Mouse (Mus musculus) c-Kit-positive CD71-positive TER-119-positive erythroid progenitor cells, embryonic 14.5 days (primary cell): ENCODE results near the gene Tex37.

Source experiments
- DNase-seq: peaks from one replicate; pipeline ENCODE4 v3.0.0-alpha.2; 2013; ENCODE audit warnings: low spot score

The Tex37 gene

DNA sequence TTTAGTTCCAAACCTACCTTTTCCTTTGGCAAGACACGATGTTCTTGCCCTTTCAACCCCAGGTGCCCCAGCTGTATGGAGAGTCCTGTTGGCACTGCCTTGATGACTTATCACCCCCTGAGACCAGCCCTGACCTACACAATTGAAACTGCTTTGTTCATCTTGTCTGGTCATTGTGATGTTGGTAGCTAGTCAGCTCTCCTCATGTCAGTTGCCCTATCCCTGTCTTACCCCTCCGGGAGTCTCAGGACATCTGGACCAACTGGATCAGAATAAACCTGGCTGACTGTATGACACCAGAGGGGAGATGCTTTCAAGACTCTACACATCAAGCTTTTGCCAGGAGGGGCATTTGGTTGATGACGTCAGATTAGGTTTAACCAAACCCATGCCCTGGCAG is at the start of gene Tex37:
TSS of gene Tex37 (minus strand) at position 101 of the 400 bp plus-strand sequence.
- no peak for DNase-seq

DNA sequence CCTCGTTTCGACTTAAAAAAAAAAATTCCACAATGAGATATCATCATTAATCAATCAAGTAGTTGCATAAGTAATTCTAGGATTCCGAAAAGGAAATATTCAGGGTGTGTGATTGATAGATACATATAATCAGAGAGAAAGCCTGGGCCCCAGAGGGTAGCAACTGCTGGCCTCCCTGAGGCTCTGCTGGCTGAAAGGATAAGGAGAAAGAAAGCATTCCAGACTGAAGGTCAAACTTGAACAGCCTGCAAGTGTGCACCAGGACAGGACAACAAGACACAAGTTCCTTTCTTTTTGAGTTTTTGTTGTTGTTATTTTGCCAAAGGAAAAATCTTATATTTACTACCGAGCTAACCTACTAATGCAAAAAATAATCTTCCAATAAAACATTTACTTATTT is 49.6 kb upstream of the Tex37 start:
- DNase-seq, result no peak

DNA sequence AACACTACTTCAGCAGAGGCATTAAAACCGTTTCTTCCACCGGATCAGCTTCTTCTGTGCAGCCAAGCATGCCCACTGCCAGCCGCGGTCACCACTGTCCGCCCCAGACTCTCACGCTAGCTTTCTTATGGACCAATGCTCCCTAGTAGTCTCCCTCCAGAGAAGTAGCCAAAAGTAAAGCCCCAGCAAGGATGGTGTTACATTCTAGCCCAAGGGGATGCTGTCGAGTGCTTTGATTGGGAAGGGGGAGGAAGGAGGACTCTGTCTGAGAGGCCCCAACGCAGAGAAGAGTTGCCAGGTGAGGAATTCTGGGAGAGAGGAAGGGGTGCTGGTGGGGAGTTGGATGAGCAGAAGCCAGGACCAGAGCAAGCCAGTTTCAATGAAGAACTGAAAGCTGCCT is 48.7 kb upstream of the Tex37 start:
- DNase-seq, result no peak

DNA sequence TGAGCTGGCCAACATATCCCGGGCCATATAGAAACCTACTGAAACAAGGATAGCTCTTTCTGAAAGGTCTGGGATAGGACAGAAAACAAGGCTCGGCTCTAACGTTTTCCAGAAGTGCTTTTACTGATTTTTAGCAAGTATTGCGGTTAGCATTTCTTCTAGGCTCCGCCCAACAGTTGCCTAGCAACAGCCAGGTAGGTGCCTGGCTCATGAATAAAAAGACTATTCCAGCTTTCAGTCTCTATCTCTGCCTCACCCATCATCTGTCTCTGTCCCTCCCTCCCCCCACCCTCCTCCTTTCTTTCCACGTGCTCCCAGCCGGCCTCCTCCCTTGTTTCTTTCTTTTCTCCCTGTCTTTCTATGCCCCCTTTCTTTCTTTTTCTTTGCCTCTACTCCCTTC is 47.0 kb upstream of the Tex37 start:
- DNase-seq, result no peak

DNA sequence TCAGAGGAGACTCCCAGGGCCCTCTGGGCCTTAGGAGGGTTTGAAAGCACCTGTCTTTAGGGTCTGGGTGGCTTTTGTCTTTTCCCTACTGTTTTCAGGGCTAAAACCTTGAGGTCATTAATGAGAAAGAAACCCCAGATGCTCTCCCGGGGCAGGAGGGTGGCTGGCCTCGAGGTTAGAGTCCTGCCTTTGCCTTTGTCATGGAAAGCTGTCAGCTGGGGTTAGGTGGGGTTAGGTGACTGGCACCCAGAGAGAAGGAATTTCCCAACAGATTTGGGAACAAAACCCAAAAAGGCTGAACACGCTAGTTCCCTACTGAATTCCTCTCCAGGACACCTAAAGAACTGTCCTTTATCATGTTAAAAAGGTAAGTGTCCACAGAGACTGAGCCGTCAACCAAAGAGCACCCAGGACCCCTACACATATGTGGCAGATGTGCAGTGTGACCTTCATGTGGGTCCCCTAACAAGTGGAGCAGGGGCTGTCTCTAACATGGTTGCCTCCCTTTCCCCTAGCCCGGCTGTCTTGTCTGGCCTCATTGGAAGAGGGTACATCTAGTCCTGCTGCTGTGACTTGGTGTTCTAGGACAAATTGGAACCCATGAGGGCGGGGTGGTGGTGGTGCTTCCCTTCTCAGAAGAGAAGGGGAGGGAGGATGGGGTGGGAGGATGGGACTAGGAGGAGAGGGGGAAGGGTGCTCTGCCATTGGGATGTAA is 45.5 kb upstream of the Tex37 start:
- DNase-seq, result no peak

DNA sequence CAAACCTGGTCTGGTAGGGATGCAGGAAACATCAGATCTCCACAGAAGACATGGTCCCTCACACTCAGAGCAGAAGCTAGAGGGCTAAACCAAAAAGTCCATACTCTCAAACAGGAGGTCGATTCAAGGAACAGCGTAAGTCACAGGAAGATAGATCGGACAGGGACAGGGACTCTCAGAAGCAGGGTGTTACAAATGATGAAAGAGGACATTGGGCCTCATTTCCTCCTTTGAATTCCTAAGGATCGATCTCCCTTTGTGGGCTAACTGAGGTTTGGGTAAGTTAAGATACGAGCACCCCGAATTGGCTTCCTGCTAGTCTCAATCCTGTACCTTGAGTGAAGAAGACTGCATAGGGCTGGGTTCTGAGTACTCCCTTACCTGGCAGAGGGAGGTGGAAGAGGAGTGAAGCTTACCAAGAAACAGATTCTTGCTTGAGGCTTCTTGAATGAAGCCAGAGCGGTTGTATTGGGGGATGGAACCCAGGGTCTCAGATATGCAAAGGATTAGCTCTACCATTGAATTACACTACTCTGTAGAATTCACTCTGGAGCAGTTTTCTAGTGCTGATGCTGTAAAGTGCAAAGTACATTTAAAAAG is 38.7 kb upstream of the Tex37 start:
- DNase-seq, result no peak

DNA sequence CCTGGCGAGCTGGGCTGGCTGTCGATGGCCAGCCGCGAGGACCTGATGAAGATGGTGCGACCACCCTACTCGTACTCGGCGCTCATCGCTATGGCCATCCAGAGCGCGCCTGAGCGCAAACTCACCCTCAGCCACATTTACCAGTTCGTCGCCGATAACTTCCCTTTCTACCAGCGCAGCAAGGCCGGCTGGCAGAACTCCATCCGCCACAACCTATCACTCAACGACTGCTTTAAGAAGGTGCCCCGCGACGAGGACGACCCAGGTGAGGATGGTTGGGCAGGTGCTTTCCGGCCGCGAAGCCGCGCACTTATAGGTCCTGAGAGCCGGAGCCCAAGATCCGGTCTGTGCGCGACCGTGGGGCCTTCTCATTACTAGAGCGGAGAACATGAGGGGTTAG is 38.2 kb upstream of the Tex37 start:
- no peak for DNase-seq

DNA sequence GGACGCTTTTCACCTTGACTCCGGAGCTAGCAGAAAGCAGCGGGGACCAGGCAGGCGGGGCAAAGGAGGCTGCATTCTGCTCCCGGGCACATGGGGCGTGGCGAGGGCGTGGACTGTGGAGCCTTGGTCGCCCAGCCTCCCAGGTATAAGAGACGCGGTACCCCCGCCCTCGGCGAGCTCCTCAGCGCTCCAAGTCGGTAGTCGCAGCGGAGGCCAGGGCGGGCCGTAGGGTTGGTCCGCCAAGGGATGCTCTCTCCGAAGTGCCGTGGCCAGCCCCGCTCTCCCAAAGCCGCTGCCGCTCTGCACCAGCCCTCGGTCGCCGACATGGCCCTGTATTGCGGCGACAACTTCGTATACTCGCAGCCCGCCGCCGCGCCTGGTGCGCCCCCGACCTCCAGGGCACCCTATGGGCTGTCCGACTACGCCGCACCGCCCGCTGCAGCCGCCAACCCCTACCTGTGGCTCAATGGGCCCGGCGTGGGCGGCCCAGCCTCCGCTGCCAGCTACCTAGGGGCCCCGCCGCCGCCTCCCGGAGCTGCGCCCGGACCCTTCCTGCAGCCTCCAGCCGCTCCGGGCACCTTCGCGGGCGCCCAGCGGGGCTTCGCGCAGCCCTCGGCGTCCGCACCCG is 37.7 kb upstream of the Tex37 start, which contains the start of gene Foxi3:
TSS of gene Foxi3 (plus strand) at position 247 of the 628 bp plus-strand sequence.
- peak; percentile 5 for DNase-seq

DNA sequence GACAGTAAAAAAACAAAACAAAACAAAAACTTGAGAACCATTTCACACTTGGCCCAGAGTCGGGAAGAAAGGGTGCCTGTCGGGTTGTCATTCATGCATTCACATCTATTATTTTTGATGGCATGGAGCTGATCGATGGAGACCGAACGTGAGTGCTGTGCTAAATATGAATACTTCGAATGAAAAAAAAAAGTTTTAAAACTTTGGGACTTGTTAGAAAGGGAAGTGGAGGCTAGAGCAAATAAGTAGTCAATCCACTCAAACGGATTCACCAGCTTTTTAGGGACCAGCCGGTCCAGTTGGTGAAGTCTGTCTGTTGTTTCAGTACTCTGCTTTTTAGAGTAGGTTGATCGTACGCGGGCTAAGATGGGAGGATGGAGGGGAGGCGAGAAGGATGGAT is 37.1 kb upstream of the Tex37 start:
- no peak for DNase-seq

DNA sequence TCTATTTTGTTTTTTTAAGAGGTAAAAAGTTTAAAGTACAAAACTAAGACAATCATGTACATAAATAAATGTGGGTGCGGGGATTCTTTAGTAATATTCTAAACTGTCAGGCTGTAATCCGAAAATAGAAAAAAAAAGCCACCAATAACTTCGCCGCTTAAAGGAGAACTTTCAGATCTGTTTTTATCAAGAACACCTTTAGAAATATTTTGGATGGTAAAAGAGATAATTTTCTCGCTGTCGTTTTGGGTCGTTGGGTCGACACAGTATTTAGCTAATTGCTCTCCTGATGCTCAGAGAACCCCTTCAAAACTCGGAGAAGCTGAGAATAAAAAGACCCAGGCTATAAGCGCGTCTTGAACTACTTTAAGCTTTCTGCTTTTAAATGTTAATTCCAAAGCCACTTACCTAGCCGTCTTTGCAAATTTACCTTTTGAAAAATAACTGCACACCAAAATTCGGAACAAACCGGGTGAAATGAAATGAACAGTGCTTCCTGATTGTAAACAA is 36.6 kb upstream of the Tex37 start:
- no peak for DNase-seq

DNA sequence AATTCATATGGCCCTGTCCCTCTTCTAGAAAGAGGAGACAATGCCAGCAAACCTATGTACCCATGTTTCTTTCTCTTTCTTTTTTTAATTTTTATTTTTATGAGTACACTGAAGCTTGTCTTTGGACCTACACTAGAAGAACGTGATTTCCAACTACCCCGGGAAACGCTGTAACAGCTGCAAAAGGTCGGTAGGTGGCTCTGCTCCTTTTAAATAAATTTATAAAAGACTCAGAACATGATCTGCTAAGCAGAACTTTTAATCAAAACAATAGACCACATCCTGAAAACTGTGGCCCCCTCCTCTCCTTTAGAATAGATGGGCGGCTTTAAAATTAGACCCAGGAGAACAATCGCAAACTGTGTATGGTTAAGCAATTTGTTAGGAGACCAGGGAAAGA is 35.3 kb upstream of the Tex37 start:
- DNase-seq, result no peak

DNA sequence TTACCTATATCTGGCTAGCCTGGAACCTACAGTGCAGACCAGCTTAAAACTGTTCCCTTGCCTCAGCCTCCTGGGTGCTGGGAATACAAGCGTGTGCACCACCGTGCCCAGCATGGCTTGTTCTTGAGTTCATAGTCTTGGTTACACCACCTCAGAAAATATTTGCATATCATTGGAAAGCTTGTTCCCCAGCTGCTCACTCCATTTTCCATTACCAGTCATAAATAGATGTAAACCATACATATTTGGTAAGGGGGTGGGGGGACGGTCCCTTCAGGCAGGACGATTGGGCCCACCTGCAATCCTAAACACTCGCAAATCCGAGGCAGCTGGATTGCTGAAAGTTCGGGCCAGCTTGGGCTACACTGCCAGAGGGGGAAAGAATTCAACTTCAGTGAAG is 34.5 kb upstream of the Tex37 start:
- no peak for DNase-seq

DNA sequence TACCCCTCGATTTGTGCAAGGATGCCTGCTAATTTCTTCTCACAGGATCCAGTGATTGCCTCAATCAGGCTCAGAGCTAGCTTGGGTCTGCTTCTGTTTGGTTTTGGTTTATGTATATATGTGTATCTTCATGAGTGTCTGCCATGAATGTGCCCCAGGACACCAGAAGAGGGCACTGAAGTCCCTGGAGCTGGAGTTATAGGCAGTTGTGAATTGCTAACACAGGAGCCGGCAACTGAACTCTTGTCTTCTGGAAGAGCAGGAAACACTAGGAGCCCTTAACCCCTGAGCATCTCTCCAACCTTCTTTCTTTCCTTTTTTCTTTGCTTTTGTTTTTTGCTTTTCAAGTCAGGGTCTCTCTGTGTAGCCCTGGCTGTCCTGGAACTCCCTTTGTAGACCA is 13.1 kb upstream of the Tex37 start:
- DNase-seq, result no peak

DNA sequence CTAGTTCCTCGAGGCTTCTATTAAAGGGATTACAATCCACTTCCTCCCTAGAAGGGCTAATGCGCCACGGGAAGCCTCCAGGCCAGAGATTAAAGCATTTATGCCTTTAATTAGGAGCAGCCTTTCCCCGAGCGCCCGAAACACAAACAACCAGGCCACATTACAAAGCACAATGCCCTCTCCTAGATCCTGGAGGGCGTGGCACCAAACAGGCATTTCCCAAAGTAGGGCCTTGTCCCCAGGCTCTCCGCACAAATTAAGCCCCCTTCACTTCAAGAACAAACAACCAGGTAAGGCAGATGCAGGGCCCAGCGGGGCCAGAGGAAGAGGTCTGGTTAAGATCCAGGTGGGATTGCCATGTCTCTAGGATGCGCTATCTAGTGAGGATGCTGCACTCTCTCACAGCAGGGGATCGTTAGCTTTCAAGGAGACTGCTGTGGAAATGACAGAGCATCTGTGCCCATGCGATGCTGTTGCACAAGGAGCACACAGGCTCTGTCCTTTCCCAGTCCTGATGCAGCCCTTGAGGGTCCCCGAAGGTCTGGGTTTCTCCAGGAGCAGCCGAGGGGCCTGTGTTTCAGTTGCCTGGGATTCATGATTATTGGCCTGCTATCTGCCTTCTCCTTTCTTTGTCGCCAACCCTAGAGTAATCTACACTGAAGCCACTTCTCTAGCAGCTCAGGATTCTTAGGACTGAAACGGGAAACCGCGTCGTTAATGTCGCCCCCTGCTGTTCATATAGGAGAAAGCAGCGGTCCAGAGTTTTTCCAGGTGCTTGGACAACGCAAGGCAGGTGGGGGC is 2.7 kb upstream of the Tex37 start:
- peak; percentile 22 for DNase-seq

DNA sequence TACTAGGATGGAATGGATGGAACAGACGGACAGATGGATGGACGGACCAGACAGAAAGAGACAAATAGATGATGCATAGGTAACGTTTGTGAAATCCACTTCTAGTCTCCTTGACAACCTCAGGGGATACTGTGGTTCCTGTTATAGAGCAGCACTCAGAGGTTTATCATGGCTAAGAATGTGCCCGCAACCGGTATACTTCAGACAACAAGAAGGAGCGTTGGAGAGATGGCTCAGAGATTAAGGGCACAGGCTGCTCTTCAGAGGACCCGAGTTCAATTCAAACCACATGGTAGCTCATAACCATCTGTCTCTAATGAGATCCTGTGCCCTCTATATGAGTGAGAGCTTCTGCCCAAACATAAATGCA is 6.3 kb downstream of the Tex37 start:
- DNase-seq, result no peak

DNA sequence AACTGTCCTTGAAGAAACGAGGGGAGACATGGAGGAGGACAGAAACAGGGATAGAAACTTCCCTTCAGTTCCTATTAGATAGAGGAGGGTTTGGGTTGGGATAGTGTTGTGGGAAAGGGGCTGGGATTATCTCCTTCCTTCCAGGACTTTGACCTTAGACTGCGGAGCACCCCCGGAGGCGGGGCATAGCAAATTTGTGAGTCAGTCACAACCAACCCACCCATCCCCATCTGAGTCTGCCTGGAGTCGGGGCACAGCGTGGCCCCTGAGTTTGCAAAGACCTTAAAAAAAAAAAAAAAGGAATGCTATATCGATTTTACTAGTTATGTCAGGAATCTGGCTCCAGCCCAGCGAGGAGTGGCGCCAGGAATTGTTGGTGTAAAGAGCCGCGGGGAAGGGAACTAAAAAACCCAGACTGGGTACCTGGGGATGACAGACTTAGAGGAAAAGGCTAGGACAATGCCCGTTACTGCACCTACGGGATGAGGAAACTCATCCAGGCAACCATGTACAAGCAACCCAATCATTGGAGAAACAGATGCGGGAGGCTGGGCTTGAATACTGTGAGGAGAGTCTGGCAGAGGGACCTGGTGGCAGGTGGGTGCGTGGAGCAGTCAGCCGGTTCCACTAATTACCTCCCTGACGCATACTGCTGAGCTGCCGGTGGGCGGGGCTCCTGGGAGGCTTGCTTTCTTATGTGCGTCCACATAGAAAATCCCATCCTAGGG is 6.9 kb downstream of the Tex37 start:
- DNase-seq, result no peak

DNA sequence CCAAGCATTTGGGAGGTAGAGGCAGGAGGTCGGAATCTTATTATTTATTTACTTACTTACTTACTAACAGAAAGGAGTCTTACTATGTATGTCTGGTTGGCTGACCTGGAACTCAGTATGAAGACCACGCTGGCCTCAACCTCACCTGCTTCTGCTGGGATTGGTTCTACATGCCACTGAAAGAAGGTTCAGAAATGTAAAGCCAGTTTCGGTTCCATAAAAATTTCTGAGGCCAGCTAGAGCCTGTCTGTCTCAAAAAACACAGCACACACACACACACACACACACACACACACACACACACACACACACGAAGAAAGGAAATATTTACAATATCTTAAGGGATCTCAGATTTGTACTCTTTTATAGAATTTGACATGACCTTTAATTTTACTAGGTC is 8.4 kb downstream of the Tex37 start:
- no peak for DNase-seq

DNA sequence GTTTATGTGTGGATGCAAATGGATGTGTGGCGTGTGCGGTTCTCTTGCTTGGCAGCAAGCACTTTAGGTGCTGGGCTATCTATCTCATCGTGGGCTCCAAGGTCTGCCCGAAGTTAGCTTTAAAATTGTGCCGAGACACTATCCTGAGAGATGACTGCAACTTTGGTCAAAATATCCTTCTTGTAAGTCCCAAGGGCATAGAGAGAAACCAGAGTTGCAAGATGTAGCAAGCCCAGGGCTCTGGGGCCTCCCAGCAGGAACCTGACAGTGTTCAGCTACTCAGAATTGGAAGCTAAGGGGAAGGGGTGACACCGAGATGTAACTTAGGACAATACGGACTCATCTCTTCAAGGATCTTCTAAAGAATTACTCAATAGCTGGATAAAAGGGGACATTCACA is 9.2 kb downstream of the Tex37 start:
- DNase-seq, result no peak

DNA sequence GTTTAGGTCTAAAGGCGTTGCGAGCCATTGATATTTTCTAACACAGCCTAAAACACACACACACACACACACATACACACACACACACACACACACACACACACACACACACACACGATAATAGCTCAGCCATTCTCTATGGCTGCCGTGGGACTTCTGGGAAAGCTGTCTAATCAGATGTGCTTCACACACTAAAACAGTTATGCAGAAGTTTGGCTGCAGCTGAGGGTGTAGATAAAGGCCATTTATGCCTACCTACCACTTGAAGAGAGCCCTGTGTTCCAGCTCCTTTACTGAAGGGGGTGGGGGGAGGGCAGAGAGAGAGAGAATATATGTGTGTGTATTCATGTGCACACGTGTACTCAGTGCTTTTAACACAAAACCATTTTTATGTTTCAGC is 15.0 kb downstream of the Tex37 start:
- DNase-seq, result peak; percentile 22

DNA sequence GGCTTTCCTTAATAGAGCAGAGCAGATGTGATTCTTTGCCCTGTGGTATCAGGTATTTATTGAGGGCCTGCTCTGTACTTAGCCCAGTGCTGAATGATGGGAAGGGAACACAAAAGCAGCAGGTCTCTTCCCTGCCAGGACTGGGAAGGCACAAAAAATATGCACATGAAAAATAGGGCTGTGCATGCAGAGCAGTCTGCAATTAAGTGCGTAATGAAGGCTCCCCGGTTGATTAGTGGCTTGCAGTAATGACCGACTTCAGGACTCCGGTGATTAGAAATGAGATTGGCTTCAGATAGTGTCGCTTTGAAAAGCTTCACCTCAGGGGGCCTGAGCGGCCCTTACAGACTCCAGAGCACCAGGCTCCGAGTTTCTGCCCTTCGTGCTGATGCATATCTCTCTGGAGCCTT is 19.1 kb downstream of the Tex37 start:
- DNase-seq, result no peak

DNA sequence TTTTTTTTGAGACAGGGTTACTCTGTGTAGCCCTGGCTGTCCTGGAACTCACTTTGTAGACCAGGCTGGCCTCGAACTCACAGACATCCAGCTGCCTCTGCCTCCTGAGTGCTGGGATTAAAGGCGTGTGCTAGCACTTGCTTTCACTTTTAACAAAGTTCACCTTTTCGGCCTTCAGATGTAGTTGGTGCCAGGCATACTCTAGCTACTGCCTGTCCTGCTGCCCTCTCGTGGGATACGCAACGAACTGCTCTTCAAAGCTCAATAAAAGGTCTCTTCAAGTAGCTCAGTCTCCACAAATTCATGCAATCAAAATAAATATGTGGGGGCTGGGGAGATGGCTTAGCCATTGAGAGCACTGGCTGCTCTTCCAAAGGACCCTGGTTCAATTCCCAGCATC is 20.6 kb downstream of the Tex37 start:
- DNase-seq, result no peak

DNA sequence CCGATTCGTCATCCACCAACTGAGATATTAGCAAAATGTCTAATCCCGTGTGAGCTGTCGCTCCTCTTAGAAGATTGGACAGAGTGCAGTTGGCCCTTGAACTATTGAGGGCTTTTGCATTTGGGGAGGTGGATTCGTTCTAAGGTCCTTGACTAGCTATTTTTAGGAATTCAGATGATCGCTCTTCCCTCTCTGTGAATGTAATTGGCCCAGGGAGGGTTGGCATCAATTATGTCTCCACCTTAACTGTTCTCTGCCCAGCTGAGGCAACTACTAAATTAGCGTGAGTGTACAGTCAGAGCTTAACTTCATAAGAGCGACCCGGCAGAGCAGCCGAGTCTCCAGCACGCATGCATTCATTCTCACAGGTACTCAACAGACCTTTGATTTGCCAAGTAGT is 30.7 kb downstream of the Tex37 start:
- DNase-seq, result no peak
